Mouse (Mus musculus) heart, embryonic 16.5 days (tissue): Measurements from ENCODE around the gene Opn3. TPM values are rescaled to one million over a fixed set of nuclear protein-coding genes. Genes with fewer than 3 reads are reported as not detected.

ENCODE experiments used
- ATAC-seq: fragments of 200-750 bp; cut with Nextera tagmentation; replicated peaks from 2 replicates; pipeline ENCODE4 v1.8.0; 2017; ENCODE audit warnings: moderate number of reproducible peaks; ENCODE audit not compliant: insufficient read depth, low FRiP score; ENCODE audit errors: extremely low read depth
- H3K27ac ChIP-seq: fragments of 300-500 bp; sonication (generic); 2 replicates; pipeline ENCODE4 v1.5.1; 2014; ENCODE audit warnings: mild to moderate bottlenecking, low read length, control low read depth, moderate library complexity
- H3K27me3 ChIP-seq: fragments of 300-500 bp; sonication (generic); 2 replicates; pipeline ENCODE4 v1.6.1; 2014; ENCODE audit warnings: low read length, mixed read lengths; ENCODE audit not compliant: control insufficient read depth, insufficient read depth
- H3K36me3 ChIP-seq: fragments of 300-500 bp; sonication (generic); 2 replicates; pipeline ENCODE4 v1.6.1; 2014; ENCODE audit not compliant: control insufficient read depth, insufficient read depth
- H3K4me1 ChIP-seq: fragments of 300-500 bp; sonication (generic); 2 replicates; pipeline ENCODE4 v1.6.1; 2014; ENCODE audit warnings: low read length, mixed read lengths; ENCODE audit not compliant: control insufficient read depth, insufficient read depth
- H3K4me2 ChIP-seq: fragments of 300-500 bp; sonication (generic); 2 replicates; pipeline ENCODE4 v1.6.1; 2014; ENCODE audit warnings: low read depth, mild to moderate bottlenecking, control low read depth, low read length
- H3K4me3 ChIP-seq: fragments of 300-500 bp; sonication (generic); 2 replicates; pipeline ENCODE4 v1.5.1; 2014; ENCODE audit warnings: mild to moderate bottlenecking, control low read depth, low read length
- H3K9ac ChIP-seq: fragments of 300-500 bp; sonication (generic); 2 replicates; pipeline ENCODE4 v1.6.1; 2014; ENCODE audit warnings: low read length, control low read depth
- H3K9me3 ChIP-seq: fragments of 300-500 bp; sonication (generic); replicated peaks from 2 replicates; pipeline ENCODE4 v1.6.1; 2016; ENCODE audit warnings: low read length; ENCODE audit not compliant: control insufficient read depth
- WGBS: fragments of 180-500 bp; shearing (Covaris S2); extraction: QIAGEN DNeasy Blood & Tissue Kit; methylation state at CpG from one replicate; pipeline ENCODE4 v1.1.7; 2014; 5-methylcytosine and 5-hydroxymethylcytosine counted together
- polyA plus RNA-seq: library from polyadenylated mRNA; unstranded; fragments of >200 nt; fragmentation: Nextera tagmentation; extraction: Ambion mirVana; gene quantifications from 2 replicates; pipeline ENCODE4 v1.2.1, GENCODE M21; 2015

Gene Opn3
- polyA plus RNA-seq, 1 experiment from 2014 or later: 12.2 TPM

DNA sequence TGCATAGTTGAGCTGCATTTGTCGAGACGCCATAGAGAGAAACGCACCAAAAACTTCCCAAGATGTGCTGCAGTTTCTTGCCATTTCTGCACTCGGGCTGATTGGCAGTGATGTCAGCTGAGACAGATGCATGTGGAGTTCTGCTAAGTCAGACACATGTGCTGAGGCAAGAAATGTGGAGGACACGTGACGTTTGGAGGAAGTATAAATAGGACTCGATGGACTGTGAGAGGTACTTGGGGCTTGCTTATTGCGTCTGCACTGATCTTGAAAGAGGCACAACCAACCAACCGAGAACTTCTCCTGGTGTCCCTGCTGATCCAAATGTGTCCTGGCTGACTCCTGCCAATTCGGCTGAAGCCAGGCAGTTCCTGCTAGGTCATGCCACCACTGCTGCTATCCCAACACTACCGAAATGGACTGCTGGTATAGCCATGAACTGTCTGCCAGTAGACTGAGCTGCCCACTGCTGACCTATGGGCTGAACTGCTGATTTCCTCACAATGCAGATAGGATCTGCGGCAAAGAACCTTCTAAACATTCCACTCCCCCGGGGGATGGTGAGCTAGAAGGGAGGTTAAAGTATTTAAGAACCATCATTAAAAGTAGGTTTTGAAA, 72.7 kb downstream of the Opn3 start, which contains the start of gene Kmo:
Kmo (plus strand) TSS at position 568 of the 618 bp plus-strand sequence.
- Histone ChIP-seq H3K36me3 (peaks cover 36% of the 10 kb centered on the region), H3K4me1 (peaks cover 11% of the 10 kb centered on the region), H3K27me3 (no peaks in the 10 kb centered on the region), H3K27ac (no peak within 1 kb of the TSS), H3K4me3 (no peak within 1 kb of the TSS), H3K4me2 (no peak within 1 kb of the TSS), H3K9me3 (no peaks in the 10 kb centered on the region), H3K9ac (no peak within 1 kb of the TSS)
- ATAC-seq: no peak
- WGBS: 85% methylated on average over 13 of the region's 13 CpGs

DNA sequence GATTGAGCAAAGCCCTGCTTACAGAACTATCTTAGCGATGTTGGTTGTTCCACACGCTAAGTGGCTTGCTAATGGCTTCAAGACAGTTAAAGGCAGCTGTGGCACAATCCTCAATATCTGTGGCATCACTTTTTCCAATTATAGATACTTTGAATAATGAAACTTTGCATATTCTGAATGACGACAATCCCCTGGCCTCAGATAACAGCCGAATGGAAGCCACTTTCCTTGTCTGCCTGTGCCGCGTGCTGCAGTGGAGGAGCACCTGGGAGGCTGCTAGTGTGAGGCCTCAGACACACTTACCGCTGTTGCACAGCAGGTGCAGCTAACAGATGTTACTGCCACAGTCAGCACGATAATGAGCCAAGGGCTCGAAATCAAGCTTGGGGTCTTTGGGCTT, 77.6 kb downstream of the Opn3 start:
- H3K4me2 ChIP-seq: no peak overlapping the region
- H3K9ac ChIP-seq: no peak overlapping the region
- H3K4me3 ChIP-seq: no peak overlapping the region
- H3K36me3 ChIP-seq: peaks cover 67% of the 10 kb centered on the region
- H3K27ac ChIP-seq: no peak overlapping the region
- H3K4me1 ChIP-seq: no peaks in the 10 kb centered on the region
- 91% methylated on average over 9 of the region's 9 CpGs for WGBS
- no peaks in the 10 kb centered on the region for H3K27me3 ChIP-seq
- no peaks in the 10 kb centered on the region for H3K9me3 ChIP-seq
- ATAC-seq: no peak

Other genes starting within 250 kb of the Opn3 start
- 0.40 and 0.41 TPM in 2 replicates for gene Rgs7, start 200.3 kb downstream of the Opn3 start, polyA plus RNA-seq
- gene Kmo, start 72.4 kb downstream of the Opn3 start, polyA plus RNA-seq: 0.10 and 0.38 TPM in 2 replicates
- 301 and 326 TPM in 2 replicates for gene Fh1, start 67.1 kb downstream of the Opn3 start, polyA plus RNA-seq
- 3.0 and 3.8 TPM in 2 replicates for gene Chml, start 125 bp upstream of the Opn3 start, polyA plus RNA-seq
- not detected in 2 replicates for gene Wdr64, start 5.8 kb upstream of the Opn3 start, polyA plus RNA-seq
- gene Exo1, start 187.8 kb upstream of the Opn3 start, polyA plus RNA-seq: 28.7 and 32.7 TPM in 2 replicates
- 0.28 and 0.31 TPM in 2 replicates for gene Gm38100, start 227.6 kb upstream of the Opn3 start, polyA plus RNA-seq